Mouse (Mus musculus) left cerebral cortex, adult 8-10 months (tissue): ENCODE measurements around the gene Agtrap. TPM values are rescaled to one million over a fixed set of nuclear protein-coding genes. Genes with fewer than 3 reads are reported as not detected.
A peak's percentile ranks its signal among the peaks of the same experiment; 100 is the strongest.
"Not testable (repeated sequence)": the region's sequence is repeated elsewhere in the genome, so short reads cannot be mapped to it uniquely, and the experiment has no call there.

Source experiments
- DNase-seq, 2 experiments: peaks; one replicate each; pipeline ENCODE4 v3.0.0; 2022; ENCODE audit warnings: low spot score in 2 of 2
- total RNA-seq, 4 experiments: library from RNA; stranded (reverse); gene quantifications; 2 replicates each; pipeline ENCODE4 v1.2.4; 2022

Gene Agtrap
- total RNA-seq: 10 to 100 TPM in 2 of 4 experiments, 1 to 10 TPM in 2; 9.1 to 13.5 (median 10.6) TPM

DNA sequence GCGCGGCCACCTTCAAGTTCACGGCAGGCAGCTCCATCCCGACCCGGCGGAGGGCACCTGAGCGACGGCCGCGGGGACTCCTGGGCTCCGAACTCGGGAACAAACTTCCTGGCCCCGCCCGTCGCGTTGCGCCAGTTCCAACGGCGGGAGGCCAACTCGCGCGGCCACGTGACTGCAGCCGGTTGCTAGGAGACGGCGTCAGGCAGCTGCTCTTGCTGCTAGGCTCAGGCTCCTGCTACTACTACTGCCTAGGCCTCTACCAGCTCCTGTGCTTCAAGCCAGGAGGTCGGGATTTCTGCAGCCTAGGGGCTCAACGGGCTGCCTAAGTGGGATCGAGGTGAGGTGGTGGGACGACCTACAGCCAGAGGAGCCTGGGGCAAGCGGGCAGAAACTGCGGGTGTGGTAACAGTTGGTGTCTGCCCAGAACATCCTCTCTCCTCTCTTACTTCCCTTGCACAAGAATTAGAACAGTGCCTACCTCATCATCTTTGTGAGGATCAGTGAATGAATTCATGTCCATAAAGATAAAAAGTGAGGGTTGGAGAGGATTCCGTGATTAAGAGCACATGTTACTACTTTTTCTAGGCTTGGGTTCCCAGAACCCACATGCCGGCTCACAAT lies at the start of gene Agtrap:
Agtrap (minus strand) TSS at position 125 of the 621 bp plus-strand sequence.
- peak; percentile 82 to 91 for DNase-seq

DNA sequence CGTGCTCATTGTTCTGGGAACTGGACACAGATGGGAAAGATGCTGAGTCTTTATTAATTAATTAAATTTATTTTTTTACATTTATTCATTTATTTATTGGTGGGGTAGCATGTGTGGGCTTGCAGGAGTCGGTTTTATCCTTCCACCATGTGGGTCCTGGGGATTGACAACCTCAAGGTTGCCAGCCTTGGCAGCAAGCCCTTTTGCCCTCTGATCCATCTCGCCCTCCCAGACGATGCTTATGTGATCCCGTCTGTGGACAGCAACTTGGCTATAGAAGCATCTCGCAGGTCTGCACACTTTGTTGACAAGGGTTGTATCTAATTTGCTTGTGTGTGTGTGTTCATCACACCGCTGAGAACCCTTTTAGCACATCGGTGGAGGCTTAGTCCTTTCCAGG lies 49.7 kb upstream of the Agtrap start:
- DNase-seq: no peak

DNA sequence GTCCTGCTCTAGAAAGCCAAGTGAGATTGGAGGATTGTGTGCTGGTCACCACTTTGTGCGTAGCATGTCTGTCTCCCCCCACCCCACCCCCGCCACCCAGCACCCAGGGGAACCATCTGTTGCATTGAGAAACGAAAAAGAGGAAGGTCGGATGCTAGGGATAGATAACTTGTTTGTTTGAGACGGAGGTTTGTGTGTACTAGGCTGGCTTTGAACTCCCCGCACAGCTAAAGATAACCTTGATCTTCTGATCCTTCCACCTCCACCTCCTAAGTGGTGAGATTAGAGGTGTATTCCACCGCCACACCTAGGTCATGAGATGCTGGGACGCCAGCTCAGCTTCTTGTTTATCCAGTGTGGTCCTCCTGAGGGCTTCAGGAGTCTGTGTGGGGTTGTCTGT lies 47.2 kb upstream of the Agtrap start:
- DNase-seq: no peak

DNA sequence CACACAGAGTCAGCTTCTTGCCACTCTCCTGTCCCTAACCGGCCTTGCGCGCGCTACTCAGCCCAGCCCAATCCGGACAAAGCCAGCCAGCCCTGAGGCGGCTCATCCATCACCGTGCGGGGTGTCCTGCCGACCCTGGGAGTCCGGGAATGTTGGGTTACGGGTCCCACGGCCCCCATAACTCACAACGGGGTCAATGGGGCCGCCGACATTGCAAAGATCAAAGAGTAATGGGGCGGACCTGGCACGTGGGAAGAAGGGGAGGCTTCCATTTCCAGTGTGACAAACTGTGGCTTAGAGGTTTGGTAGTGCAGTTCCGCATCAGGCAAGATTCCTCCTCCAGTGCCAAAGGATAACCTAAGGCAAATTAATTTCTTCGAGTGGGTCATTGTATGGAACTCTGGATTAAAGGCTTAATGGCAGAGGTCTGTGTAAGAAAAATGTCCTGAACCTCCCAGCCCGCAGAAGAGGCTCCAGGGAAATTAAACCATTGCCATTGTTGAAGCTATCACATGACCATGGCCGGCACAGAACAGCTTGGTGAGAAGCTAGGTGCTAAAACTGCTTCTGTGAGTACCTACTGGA lies 43.8 kb upstream of the Agtrap start:
- no peak for DNase-seq

DNA sequence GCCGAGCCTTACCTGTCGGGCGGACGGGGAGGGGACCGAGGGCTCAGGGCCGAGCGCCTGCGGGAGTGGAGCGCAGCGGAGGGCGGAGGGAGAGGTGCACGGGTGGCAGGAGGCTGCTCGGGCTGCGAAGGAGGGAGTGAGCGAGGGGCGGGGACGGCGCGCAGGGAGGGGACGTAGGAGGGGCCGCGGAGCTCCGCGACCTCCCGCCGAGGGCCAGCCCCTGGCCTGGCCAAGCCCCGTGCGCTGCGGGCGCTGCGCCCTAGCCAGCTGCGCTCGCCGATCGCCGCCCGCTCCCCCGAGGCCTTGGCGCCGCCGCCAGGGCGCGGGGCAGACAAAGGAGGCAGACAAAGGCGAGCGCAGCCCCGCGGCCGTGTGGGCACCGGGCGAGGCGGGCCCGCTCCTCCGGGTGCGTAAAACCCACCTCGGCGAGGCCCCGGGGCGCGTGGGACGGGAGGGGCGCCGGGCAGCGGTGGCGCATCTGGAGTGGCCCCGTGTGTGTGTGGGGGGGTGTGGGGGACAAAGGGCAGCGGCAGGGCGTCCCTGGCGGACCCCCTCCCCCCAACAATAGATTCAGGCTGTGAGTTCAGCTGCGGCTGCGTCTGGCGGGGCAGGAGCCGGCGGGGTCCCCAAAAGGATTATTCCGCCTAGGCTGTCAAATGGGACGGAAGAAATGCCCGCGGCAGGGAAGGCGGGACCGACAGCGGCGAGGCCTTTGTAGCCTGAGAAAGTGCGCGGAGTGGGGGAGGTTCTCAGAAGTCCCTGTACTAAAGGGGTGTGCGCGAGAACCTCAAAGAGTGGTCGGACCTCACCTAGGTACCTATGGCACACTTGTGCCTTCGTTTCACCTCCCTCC lies 43.0 kb upstream of the Agtrap start, which contains the start of gene Draxin:
Draxin (minus strand) TSS at position 138 of the 853 bp plus-strand sequence.
- no peak for DNase-seq

DNA sequence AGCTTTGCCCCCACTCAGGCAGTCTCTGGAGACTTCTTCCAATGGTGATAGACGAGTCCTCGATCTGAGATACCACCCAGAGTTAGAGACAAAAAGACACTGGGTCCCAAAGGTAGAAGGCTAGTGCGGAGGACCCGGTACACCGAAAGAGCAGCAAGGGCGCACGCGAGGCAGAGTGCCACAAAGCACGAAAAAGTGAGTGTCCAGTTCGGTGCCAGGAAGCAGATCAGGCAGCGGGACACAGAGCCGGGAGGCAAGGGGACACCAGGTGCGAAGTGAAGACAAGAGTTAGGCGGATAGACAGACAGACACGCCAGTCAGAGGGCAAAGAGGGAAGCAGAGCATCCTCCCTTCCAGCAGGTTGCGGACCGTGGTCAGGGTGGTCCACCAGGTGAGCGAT lies 42.3 kb upstream of the Agtrap start, which contains the start of gene Mad2l2:
Mad2l2 (plus strand) TSS at position 252 of the 400 bp plus-strand sequence.
- no peak for DNase-seq

DNA sequence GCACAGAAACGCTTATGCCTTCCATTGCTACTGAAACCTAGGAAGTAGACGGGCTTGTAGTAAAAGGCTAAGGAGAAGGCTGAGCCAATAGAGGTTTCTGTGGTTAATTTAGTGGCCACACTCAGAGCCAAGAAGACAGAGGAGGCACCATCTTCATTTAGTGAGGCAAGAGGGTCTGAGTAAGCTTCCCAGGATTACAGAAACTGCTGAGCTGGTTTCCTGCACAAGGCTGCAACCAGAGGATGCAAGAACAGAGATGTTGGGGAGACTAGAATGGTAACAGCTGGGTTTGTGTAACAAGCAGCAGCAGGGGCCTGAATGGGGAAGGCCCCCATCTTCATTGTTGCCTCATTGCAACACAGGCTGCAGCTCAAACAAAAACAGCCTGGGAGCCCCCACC lies 40.8 kb upstream of the Agtrap start:
- no peak for DNase-seq

DNA sequence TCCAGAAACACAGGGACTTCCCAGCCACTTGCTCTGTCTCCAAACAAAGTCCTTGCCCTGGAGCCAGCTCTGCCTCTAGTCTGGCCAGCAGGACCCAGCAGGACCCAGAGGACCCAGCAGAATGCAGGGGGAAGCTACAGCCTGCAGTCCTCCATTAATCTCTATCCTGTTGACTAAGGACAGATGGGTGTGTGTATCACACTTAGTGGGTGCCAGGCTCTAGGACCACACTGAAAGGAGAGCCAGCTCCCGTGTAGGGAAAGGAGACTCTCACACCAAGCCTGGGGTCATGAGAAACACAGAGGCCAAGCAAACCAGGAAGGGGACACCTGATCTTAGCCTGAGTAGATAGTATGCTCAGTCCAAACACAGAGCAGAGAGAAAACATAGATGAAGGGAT lies 40.4 kb upstream of the Agtrap start:
- DNase-seq: no peak

DNA sequence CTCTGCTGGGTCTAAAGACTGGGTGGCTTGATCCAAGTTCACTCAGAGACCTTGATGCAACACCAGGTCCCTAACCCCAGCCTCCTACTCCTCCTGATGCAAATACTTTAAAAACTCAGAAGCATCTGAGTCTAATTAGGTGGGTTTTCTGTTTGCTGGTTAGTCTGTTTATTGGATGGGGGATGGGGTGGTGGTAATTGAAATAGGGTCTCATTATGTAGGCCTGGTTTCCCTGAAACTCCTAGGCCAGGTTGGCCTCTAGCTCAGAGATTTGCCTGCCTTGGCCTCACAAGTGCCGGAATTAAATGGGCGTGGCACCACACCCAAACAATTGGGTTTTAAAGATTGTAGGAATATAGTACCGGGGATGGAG lies 34.8 kb upstream of the Agtrap start:
- no peak for DNase-seq

DNA sequence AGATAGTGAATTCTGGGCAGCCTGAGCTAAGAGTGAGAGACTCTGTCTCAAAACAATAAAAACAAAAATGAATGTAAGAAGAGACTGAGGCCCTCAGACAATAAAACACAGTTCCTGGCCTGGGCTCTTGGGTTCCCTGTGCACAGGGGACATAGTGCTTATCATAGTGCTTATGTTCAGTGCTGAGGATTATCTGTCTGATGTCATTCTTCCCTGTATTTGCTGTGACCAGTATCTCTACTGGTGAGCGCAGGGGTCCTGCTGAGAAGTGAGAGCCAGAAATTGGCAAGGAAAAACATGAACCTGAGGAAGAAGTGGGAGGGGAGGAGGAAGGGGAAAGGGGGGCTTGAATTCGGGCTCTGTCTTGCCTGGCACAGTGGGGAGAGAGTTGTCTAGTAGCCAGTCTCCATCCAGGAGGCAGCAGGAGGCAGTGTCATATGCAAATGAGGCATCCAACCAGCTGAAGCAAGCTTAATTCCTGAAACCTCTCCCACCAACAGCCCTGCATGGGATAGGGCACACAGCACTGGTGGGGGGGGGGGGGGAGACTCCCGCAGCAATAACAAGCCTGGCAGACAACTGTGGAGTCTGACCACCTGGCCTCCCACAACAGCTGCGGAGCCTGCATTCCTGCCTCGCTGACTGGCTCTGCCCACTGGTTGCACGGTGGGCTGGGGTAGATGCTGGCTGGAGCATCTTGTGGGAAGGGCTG lies 34.3 kb upstream of the Agtrap start:
- no peak for DNase-seq

DNA sequence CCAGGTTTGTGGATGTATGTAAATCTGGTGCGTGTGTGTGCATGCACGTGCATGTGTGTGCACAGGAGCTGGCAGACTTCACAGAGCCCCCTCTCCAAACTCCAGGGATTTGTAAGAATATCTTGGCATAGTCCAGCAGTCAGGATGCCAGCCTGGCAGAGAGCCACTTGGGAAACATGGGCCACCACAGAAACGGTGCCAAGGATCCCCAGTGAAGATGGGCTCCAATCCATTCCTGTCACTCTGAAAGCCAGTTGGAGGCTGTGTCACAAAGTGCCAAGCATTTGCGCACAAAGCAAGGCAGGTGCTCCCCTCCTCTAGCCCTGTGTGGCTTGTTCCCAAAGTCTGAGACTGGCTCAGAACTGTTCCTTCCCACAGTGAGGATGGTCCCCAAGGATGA lies 33.5 kb upstream of the Agtrap start:
- DNase-seq: no peak

DNA sequence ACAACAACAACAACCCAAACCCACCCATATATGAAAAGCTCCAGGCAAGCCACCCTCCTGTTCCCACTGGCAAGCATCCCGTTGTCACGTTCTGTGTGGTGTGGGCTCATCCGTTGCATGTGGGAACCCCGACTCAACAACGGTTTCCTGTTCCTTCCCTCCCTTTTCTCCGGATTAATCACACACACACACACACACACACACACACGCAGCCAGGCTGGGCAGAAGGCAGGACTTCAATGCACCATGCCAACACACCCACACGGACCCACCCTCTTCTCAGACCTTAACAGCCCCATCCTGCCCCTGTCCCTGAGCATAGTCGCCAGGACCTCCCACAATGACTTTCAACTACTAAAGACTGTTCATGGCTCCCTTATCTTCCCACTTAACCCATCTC lies 32.7 kb upstream of the Agtrap start:
- DNase-seq: no peak

DNA sequence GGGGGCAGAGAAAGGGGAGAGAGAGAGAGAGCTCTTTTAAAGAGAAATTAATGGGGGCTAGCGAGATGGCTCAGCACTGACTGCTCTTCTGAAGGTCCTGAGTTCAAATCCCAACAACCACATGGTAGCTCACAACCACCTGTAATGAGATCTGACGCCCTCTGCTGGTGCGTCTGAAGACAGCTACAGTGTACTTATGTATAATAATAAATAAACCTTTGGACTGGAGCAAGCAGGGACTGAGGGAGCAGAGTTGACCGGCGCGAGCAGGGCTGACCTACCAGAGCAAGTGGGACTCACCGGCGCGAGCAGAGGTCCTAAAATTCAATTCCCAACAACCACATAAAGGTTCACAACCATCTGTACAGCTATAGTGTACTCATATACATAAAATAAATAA lies 31.7 kb upstream of the Agtrap start:
- DNase-seq: not testable (repeated sequence)

DNA sequence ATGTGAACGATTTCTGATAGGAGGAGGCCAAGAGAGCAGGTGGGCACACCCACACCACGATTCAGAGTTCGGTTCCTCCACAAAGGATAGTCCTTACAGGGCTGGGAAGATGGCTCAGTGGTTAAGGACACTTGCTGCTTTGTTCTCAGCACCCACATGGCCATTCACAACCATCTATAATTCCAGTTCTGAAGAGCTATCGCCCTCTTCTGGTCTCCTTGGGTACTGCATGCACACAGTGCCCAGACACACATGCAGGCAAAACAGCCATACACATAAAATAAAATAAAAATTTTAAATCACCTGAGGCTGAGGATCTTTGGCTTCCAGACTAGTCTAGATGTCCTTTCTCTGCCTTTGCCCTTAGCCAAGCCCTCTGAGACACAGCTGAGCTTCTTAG lies 29.6 kb upstream of the Agtrap start:
- no peak for DNase-seq

DNA sequence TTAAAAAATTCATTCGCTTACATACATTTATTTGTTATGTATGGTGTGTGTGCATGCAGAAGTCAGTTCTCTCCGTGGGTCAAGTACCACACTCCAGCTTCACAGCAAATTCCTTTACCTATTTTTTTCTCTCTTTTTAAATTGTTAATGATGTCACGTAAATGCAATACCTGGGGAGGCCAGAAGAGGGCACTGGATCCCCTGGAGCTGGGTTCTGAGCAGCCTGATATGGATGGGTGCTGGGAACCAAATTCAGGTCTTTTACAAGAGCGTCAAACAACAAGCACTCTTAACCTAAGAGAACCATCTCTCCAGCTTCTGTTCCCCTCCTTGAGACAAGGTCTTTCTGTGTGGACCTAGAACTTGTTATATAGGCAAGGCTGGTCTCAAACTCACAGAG lies 28.8 kb upstream of the Agtrap start:
- DNase-seq: no peak

DNA sequence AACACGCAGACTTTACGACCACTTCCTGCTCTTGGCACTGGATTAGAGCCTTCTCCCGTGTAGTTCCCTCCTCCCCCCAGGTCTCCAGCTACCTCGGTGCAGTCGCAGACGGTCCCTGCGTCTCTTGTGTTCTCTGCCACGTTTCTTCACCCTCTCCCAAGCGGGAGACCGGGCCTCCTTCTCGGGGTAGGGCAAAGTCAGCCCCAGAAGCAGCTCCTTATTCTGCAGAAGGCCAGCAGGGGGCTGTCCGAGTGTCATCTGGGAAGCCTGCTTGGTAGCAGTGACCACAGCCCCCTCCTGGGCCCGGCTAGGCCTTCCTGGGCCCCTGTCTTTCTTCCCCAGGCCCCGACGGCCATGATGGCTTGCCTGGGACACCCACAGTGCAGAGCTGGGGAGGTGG lies 27.6 kb upstream of the Agtrap start:
- DNase-seq: no peak

DNA sequence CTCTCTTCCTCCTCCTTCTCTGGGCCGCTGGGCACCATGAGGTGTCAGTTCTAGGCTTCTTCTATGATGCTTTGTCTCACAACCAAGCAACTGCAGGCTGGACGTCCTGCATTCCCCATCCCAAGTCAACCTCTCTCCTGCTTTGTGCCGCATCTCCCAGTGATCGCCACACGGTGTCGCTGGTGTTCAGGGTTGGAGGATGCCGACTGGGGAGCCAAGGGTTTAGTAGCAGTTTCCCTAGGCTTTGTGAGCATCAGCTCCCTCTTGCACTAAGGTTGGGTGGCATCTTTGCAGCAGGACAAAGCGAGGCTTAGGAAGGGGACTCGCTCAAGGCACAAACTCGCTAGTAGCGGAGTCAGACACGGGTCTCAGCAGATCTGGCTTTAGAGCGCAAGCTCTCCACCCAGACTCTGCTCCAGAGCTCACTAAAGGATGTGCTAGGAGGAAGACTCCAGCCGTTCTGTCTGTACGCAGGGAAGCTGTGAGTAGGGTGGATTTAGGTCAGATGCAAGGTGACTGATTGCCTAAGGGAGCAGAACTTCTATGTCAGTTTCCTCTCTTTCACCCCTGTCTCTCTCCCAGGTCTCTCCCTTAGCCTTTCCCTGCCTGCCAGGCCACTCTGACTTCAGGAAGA lies 27.0 kb upstream of the Agtrap start:
- peak in 1 of 2 experiments; percentile 75 for DNase-seq

DNA sequence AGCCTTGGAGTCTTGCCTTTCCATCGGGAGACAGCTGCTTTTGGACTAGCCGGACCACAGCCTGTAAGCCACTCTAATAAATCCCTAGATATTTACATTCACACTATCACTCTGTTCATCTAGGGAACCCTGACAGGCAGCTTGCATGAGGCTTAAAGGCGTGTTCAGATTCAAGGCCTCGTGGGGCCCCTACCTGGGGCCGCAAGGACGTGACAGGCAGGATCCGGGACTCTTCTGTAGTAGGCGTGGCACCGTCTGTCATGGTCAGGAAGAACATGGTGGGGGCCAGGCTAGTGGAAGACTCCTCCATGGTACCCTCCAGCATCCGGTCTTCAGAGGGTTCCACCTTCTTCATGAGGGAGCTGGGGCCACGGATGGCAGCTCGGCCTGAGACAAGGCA lies 24.7 kb upstream of the Agtrap start:
- DNase-seq: no peak

DNA sequence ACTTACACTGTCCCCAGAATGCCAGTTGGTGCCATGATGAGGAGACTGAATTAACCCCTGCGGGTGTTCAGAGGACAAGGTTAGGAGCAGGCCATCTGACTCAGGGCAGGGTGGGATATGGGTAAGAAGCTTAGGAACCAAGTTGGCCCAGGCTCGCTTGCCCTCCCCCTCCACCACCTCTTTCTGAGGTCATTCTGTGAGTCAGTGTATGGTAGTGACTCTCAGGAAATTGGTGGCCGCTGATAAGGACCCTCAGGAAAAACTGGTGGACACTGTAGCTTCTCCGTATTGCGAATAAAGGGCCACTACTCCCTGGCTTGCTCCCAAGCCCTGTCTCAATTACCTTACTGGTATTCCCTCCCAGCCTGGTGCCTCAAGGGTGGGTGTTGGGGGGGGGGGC lies 21.4 kb upstream of the Agtrap start:
- DNase-seq: no peak

DNA sequence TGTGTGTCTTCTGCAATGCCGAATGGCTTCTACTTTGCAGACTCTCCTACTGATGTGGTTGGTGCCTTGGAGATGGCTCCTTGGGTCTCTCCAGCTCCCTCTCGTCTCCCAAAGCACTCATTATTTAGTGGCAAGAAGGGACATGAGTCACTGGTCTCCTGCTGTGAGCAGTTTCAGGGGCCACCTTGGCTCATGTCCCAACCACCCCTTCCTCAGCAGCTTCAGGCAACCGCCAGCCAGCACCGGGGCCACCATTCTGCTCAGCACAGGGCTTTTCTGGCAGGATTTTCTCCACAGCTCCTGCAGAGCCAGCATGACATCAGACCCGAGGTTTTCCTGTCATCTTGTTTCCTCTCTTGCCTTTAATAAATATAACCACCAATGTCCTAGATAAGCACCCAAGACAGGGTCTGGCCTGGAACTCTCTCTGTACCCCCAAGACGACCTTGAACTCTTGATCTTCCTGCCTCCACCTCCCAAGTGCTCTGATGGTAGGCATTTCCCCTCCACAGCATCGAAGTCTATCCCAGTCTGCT lies 20.8 kb upstream of the Agtrap start:
- DNase-seq: no peak
